8 mouse cellular contexts compared by ENCODE assay signal in genomic region chr15:99583463-99584344, GRCm38 (mm10). TPM values are rescaled to one million over a fixed set of nuclear protein-coding genes. Genes with fewer than 3 reads are reported as not detected.
DNase-seq lines count a peak whose midpoint lies in the region; ATAC-seq lines count a peak whose summit lies in the region.

No protein-coding gene starts in this region.

- ATAC-seq in hindbrain, embryonic 11.5 days (ENCODE audit: low FRiP score), result peak; percentile 49
- no peak for ATAC-seq in limb, embryonic 15.5 days (ENCODE audit: insufficient number of reproducible peaks, low FRiP score, low TSS enrichment, low read depth)
- peak; percentile 42; the same call in 1 of the 2 replicates for ATAC-seq in midbrain, embryonic 16.5 days

- H3K9me3 ChIP-seq in hindbrain, embryonic 11.5 days (ENCODE audit: control insufficient read depth, low read length), result no peaks in the 10 kb centered on the region
- no peaks in the 10 kb centered on the region for H3K9me3 ChIP-seq in limb, embryonic 15.5 days
- no peaks in the 10 kb centered on the region for H3K9me3 ChIP-seq in midbrain, embryonic 16.5 days (replicated peaks; ENCODE audit: control insufficient read depth, low read length, poor library complexity, severe bottlenecking)

- peak; percentile 33 for DNase-seq in thymus, postnatal 4 days
- no peak for DNase-seq in thymus, postnatal 0 days (ENCODE audit: low spot score)
- peak; percentile 78 for DNase-seq in fibroblast of lung, adult 2 months (ENCODE audit: low read depth)
- peak; percentile 72 for DNase-seq in hindbrain, embryonic 11.5 days (ENCODE audit: low spot score)
- DNase-seq in right cerebral cortex, adult 18-20 months, result no peak
- no peak for DNase-seq in layer of hippocampus, adult 18-20 months (ENCODE audit: low spot score in 2 of 2)

- peak overlapping the region; percentile 37; the same call in 1 of the 2 replicates for H3K9ac ChIP-seq in hindbrain, embryonic 11.5 days (ENCODE audit: low read depth, low read length)
- H3K9ac ChIP-seq in limb, embryonic 15.5 days, result 0 out of 2 replicates have a peak overlapping the region, but pooled peaks have one; percentile 14
- peak overlapping the region; percentile 43; the same call in 1 of the 2 replicates for H3K9ac ChIP-seq in midbrain, embryonic 16.5 days (ENCODE audit: low read depth, low read length)

- H3K36me3 ChIP-seq in hindbrain, embryonic 11.5 days (ENCODE audit: control insufficient read depth, insufficient read depth, low read length), result no peaks in the 10 kb centered on the region
- H3K36me3 ChIP-seq in limb, embryonic 15.5 days, result no peaks in the 10 kb centered on the region
- no peaks in the 10 kb centered on the region for H3K36me3 ChIP-seq in midbrain, embryonic 16.5 days (ENCODE audit: control insufficient read depth, insufficient read depth, low read length)

- 3% methylated on average over 52 of the region's 54 CpGs for WGBS in hindbrain, embryonic 11.5 days
- WGBS in limb, embryonic 15.5 days, result 4% methylated on average over 54 of the region's 54 CpGs
- WGBS in midbrain, embryonic 16.5 days, result 3% methylated on average over 41 of the region's 54 CpGs

- H3K4me3 ChIP-seq in hindbrain, embryonic 11.5 days (ENCODE audit: low read depth, low read length), result peak overlapping the region; percentile 31
- H3K4me3 ChIP-seq in limb, embryonic 15.5 days, result peak overlapping the region; percentile 35
- peak overlapping the region; percentile 29 for H3K4me3 ChIP-seq in midbrain, embryonic 16.5 days (ENCODE audit: low read depth, low read length)

- H3K4me1 ChIP-seq in hindbrain, embryonic 11.5 days (replicated peaks; ENCODE audit: control insufficient read depth, insufficient read depth, low read length), result peaks cover 10% of the 10 kb centered on the region
- peaks cover 21% of the 10 kb centered on the region for H3K4me1 ChIP-seq in limb, embryonic 15.5 days
- peaks cover 11% of the 10 kb centered on the region; the same call in 1 of the 2 replicates for H3K4me1 ChIP-seq in midbrain, embryonic 16.5 days (ENCODE audit: control insufficient read depth, insufficient read depth, low read length)

- no peak overlapping the region for H3K27ac ChIP-seq in hindbrain, embryonic 11.5 days (ENCODE audit: low read depth, low read length)
- H3K27ac ChIP-seq in limb, embryonic 15.5 days, result no peak overlapping the region
- no peak overlapping the region for H3K27ac ChIP-seq in midbrain, embryonic 16.5 days (ENCODE audit: low read length)

- H3K27me3 ChIP-seq in hindbrain, embryonic 11.5 days (ENCODE audit: control insufficient read depth, insufficient read depth, low read length), result peaks cover 58% of the 10 kb centered on the region
- H3K27me3 ChIP-seq in limb, embryonic 15.5 days, result peaks cover 89% of the 10 kb centered on the region
- H3K27me3 ChIP-seq in midbrain, embryonic 16.5 days (ENCODE audit: control insufficient read depth, insufficient read depth, low read depth, low read length), result peaks cover 45% of the 10 kb centered on the region

- H3K4me2 ChIP-seq in hindbrain, embryonic 11.5 days (replicated peaks; ENCODE audit: low read depth, low read length), result peak overlapping the region; percentile 55
- H3K4me2 ChIP-seq in limb, embryonic 15.5 days, result peak overlapping the region; percentile 63
- H3K4me2 ChIP-seq in midbrain, embryonic 16.5 days (ENCODE audit: low read length), result peak overlapping the region; percentile 53

RNA-seq across cellular contexts. Expression of gene Aqp2, which starts 4.8 kb away (rescaled TPM):
- polyA plus RNA-seq in thymus, postnatal 0 days (2015; fragmentation: Nextera tagmentation; extraction: Ambion mirVana), result not detected in 2 replicates
- not detected in 2 replicates for polyA plus RNA-seq in hindbrain, embryonic 11.5 days (2014; fragmentation: Nextera tagmentation; extraction: Ambion mirVana)
- polyA plus RNA-seq in limb, embryonic 15.5 days (2015; fragmentation: Nextera tagmentation; extraction: Ambion mirVana), result not detected in 2 replicates
- polyA plus RNA-seq in midbrain, embryonic 16.5 days (2015; fragmentation: Nextera tagmentation; extraction: Ambion mirVana), result not detected in 2 replicates
- total RNA-seq in layer of hippocampus, adult 18-20 months (2021), result not detected

RNA-seq across cellular contexts. Expression of gene Aqp5, which starts 6.9 kb away (rescaled TPM):
- 3.6 and 5.2 TPM in 2 replicates for polyA plus RNA-seq in thymus, postnatal 0 days (2015; fragmentation: Nextera tagmentation; extraction: Ambion mirVana)
- 0.28 and 0.36 TPM in 2 replicates for polyA plus RNA-seq in hindbrain, embryonic 11.5 days (2014; fragmentation: Nextera tagmentation; extraction: Ambion mirVana)
- 0.12 TPM in 1 of 2 replicates, not detected in the other for polyA plus RNA-seq in limb, embryonic 15.5 days (2015; fragmentation: Nextera tagmentation; extraction: Ambion mirVana)
- polyA plus RNA-seq in midbrain, embryonic 16.5 days (2015; fragmentation: Nextera tagmentation; extraction: Ambion mirVana), result 0.97 and 1.1 TPM in 2 replicates
- total RNA-seq in layer of hippocampus, adult 18-20 months (2021), result not detected

RNA-seq across cellular contexts. Expression of gene Aqp6, which starts 17.5 kb away (rescaled TPM):
- polyA plus RNA-seq in thymus, postnatal 0 days (2015; fragmentation: Nextera tagmentation; extraction: Ambion mirVana), result 0.15 TPM in 1 of 2 replicates, not detected in the other
- 1.0 and 1.7 TPM in 2 replicates for polyA plus RNA-seq in hindbrain, embryonic 11.5 days (2014; fragmentation: Nextera tagmentation; extraction: Ambion mirVana)
- polyA plus RNA-seq in limb, embryonic 15.5 days (2015; fragmentation: Nextera tagmentation; extraction: Ambion mirVana), result not detected in 2 replicates
- 0.15 and 0.28 TPM in 2 replicates for polyA plus RNA-seq in midbrain, embryonic 16.5 days (2015; fragmentation: Nextera tagmentation; extraction: Ambion mirVana)
- not detected for total RNA-seq in layer of hippocampus, adult 18-20 months (2021)

RNA-seq across cellular contexts. Expression of gene Faim2, which starts 55.7 kb away (rescaled TPM):
- polyA plus RNA-seq in thymus, postnatal 0 days (2015; fragmentation: Nextera tagmentation; extraction: Ambion mirVana), result 0.08 and 0.14 TPM in 2 replicates
- polyA plus RNA-seq in hindbrain, embryonic 11.5 days (2014; fragmentation: Nextera tagmentation; extraction: Ambion mirVana), result 0.97 and 2.3 TPM in 2 replicates
- polyA plus RNA-seq in limb, embryonic 15.5 days (2015; fragmentation: Nextera tagmentation; extraction: Ambion mirVana), result 0.17 and 0.25 TPM in 2 replicates
- polyA plus RNA-seq in midbrain, embryonic 16.5 days (2015; fragmentation: Nextera tagmentation; extraction: Ambion mirVana), result 50.3 and 65.8 TPM in 2 replicates
- total RNA-seq in layer of hippocampus, adult 18-20 months (2021), result 100 to 1,000 TPM; 421 to 452 TPM

Comparison
In these comparisons a context has a peak if more than half of its experiments do, and no peak if none do; other contexts are left out.
1. DNase-seq: peak in thymus, postnatal 4 days (single experiment), fibroblast of lung, adult 2 months (single experiment) and hindbrain, embryonic 11.5 days (single experiment); none in thymus, postnatal 0 days (single experiment), right cerebral cortex, adult 18-20 months (single experiment) and layer of hippocampus, adult 18-20 months (0 of 2).
2. Peak in every context shown above with its lines, with median percentiles within 50 percentile points of each other: H3K4me2 ChIP-seq, H3K4me3 ChIP-seq and H3K9ac ChIP-seq.